Mouse (Mus musculus) intestine, embryonic 16.5 days (tissue): ENCODE measurements around the gene Gabarap. TPM values are rescaled to one million over a fixed set of nuclear protein-coding genes. Genes with fewer than 3 reads are reported as not detected.

Source experiments
- ATAC-seq: fragments of 200-750 bp; cut with Nextera tagmentation; 2 replicates; pipeline ENCODE4 v1.8.0; 2017; ENCODE audit warnings: moderate TSS enrichment, moderate library complexity
- H3K27ac ChIP-seq: fragments of 300-500 bp; sonication (generic); 2 replicates; pipeline ENCODE4 v1.5.1; 2014; ENCODE audit warnings: mild to moderate bottlenecking, low read length
- H3K27me3 ChIP-seq: fragments of 300-500 bp; sonication (generic); replicated peaks from 2 replicates; pipeline ENCODE4 v1.6.1; 2014; ENCODE audit warnings: low read length, control low read depth, mixed read lengths; ENCODE audit not compliant: control insufficient read depth, insufficient read depth
- H3K36me3 ChIP-seq: fragments of 300-500 bp; sonication (generic); 2 replicates; pipeline ENCODE4 v1.6.1; 2014; ENCODE audit warnings: low read length, control low read depth; ENCODE audit not compliant: control insufficient read depth, insufficient read depth
- H3K4me1 ChIP-seq: fragments of 300-500 bp; sonication (generic); 2 replicates; pipeline ENCODE4 v1.6.1; 2014; ENCODE audit warnings: low read length, control low read depth, mixed read lengths; ENCODE audit not compliant: control insufficient read depth, insufficient read depth
- H3K4me2 ChIP-seq: fragments of 300-500 bp; sonication (generic); 2 replicates; pipeline ENCODE4 v1.6.1; 2014; ENCODE audit warnings: low read depth, low read length, control low read depth
- H3K4me3 ChIP-seq: fragments of 300-500 bp; sonication (generic); 2 replicates; pipeline ENCODE4 v1.5.1; 2014; ENCODE audit warnings: mild to moderate bottlenecking, low read length
- H3K9ac ChIP-seq: fragments of 300-500 bp; sonication (generic); 2 replicates; pipeline ENCODE4 v1.6.1; 2014; ENCODE audit warnings: low read depth, low read length
- H3K9me3 ChIP-seq: fragments of 300-500 bp; sonication (generic); 2 replicates; pipeline ENCODE4 v1.6.1; 2016; ENCODE audit warnings: low read length, control low read depth; ENCODE audit not compliant: control insufficient read depth
- WGBS: fragments of 180-500 bp; shearing (Covaris S2); extraction: QIAGEN DNeasy Blood & Tissue Kit; methylation state at CpG from one replicate; pipeline ENCODE4 v1.1.7; 2014; 5-methylcytosine and 5-hydroxymethylcytosine counted together
- microRNA counts: library from miRNA; unstranded; fragments of <30 nt; microRNA quantifications from one replicate; lab custom pipeline; 2016
- microRNA-seq: library from miRNA; unstranded; fragments of <30 nt; microRNA quantifications from one replicate; pipeline ENCODE4, GENCODE M21; 2016
- polyA plus RNA-seq: library from polyadenylated mRNA; unstranded; fragments of >200 nt; fragmentation: Nextera tagmentation; extraction: Ambion mirVana; gene quantifications from 2 replicates; pipeline ENCODE4 v1.2.1, GENCODE M21; 2015

Gene Gabarap
- polyA plus RNA-seq, 1 experiment from 2014 or later = 639 TPM

DNA sequence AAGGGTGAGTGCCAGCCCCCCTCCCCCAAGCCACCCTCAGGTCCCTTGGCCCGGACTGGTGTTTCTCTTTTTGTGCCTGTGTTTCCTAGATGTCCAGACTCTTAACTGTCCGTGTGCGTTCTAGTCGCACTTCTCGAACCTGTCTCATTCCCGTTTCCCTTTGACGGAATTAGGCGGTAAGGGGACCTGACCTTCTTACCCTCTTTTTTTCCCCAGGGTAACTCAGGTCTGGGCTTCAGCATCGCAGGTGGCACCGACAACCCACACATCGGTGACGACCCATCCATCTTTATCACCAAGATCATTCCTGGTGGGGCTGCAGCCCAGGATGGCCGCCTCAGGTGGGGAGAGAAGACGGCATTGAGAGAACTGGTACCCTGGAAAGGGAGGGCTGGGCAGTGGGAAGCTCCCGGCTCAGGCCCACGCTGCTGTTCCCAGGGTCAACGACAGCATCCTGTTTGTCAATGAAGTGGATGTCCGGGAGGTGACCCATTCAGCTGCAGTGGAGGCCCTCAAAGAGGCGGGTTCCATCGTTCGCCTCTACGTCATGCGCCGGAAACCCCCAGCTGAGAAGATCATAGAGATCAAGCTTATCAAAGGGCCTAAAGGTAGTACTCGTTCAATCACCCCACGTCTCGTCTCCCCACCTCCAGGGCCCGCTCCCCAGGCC lies 39.8 kb downstream of the Gabarap start:
- no peak for ATAC-seq
- Histone ChIP-seq H3K36me3 (0 out of 2 replicates have a peak, but pooled peaks cover 7% of the 10 kb centered on the region), H3K9ac (no peak overlapping the region), H3K27me3 (no peaks in the 10 kb centered on the region), H3K4me3 (no peak overlapping the region), H3K27ac (no peak overlapping the region), H3K9me3 (no peaks in the 10 kb centered on the region), H3K4me2 (no peak overlapping the region), H3K4me1 (peaks cover 35% of the 10 kb centered on the region)
- 89% methylated on average over 28 of the region's 28 CpGs for WGBS

DNA sequence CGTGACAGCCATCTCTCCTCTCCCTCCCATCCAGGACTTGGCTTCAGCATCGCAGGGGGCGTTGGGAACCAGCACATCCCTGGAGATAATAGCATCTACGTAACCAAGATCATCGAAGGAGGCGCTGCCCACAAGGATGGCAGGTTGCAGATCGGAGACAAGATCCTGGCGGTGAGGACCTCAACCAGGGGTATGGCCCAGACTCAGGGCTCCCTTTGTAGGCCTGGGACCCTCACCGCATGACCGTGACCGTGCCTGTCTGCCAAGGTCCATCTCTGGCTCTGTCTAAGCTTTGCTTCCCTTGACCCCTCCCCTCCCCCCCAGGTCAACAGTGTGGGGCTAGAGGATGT lies 40.4 kb downstream of the Gabarap start:
- Histone ChIP-seq H3K4me2 (no peak overlapping the region), H3K4me3 (no peak overlapping the region), H3K27me3 (no peaks in the 10 kb centered on the region), H3K9me3 (no peaks in the 10 kb centered on the region), H3K4me1 (peaks cover 30% of the 10 kb centered on the region), H3K27ac (no peak overlapping the region), H3K36me3 (0 out of 2 replicates have a peak, but pooled peaks cover 7% of the 10 kb centered on the region), H3K9ac (no peak overlapping the region)
- 97% methylated on average over 11 of the region's 11 CpGs for WGBS
- no peak for ATAC-seq

DNA sequence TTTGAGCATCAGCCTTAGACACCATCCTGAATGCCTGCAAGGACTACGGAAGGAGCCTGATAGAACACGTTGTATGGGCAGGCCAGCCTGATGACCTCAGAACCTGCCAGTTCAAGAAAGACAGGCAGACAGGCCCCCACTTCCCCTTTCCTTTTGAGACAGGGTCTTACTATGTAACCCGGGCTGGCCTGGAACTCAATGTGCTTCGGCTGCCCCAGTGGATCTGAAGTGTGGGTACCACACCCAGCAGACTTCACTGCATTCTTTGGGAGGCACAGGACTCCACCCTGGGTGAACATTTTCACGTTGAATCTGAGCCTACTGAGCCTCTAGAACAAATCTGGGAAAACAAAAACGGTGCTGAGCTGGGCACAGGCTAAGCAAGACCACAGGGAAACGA lies 47.2 kb downstream of the Gabarap start:
- no peaks in the 10 kb centered on the region for H3K4me1 ChIP-seq
- no peak overlapping the region for H3K27ac ChIP-seq
- H3K4me3 ChIP-seq = no peak overlapping the region
- no peaks in the 10 kb centered on the region for H3K27me3 ChIP-seq
- 75% methylated on average over 7 of the region's 7 CpGs for WGBS
- H3K36me3 ChIP-seq = no peaks in the 10 kb centered on the region
- no peak for ATAC-seq
- no peak overlapping the region for H3K9ac ChIP-seq
- H3K9me3 ChIP-seq = no peaks in the 10 kb centered on the region
- no peak overlapping the region for H3K4me2 ChIP-seq

DNA sequence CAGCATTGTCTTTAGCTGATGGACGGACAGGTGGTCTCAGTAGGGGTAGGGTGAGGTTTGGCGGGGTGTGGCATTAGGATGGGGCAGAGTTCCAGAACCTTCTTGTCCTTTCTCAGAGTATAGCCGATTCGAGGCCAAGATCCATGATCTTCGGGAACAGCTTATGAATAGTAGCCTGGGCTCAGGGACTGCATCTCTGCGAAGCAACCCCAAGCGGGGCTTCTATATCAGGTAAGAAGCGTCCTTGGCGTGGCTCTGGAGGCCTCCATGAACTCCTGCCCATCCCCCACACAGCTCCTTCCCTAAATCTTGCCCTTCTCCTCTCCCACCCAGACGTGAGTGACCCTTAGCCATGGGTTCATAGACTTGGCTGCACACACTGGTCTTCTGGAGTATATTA lies 48.7 kb downstream of the Gabarap start:
- Histone ChIP-seq H3K27me3 (no peaks in the 10 kb centered on the region), H3K36me3 (no peaks in the 10 kb centered on the region), H3K27ac (no peak overlapping the region), H3K9ac (no peak overlapping the region), H3K4me2 (no peak overlapping the region), H3K9me3 (no peaks in the 10 kb centered on the region), H3K4me3 (no peak overlapping the region), H3K4me1 (no peaks in the 10 kb centered on the region)
- 92% methylated on average over 10 of the region's 10 CpGs for WGBS
- ATAC-seq = no peak

DNA sequence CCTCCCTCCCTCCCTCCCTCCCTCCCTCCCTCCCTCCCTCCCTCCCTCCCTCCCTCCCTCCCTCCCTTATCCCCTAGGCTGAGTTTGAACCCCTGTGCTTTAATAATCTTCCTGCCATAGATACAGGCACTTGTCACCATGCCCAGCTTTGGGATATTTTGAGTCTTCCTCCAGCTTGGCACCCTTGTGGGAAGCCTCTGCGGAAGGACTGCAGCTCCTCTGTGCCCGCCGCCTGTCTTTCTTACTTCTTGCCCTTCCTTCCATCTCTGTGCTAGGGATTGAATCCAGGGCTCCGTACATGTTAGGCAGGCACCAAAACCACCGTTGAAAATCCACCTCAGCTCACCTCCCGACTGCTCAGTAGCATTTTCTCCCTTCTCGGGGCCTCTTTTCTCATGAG lies 49.2 kb downstream of the Gabarap start:
- H3K9ac ChIP-seq = no peak overlapping the region
- 87% methylated on average over 7 of the region's 7 CpGs for WGBS
- H3K4me1 ChIP-seq = no peaks in the 10 kb centered on the region
- no peak overlapping the region for H3K4me2 ChIP-seq
- no peaks in the 10 kb centered on the region for H3K36me3 ChIP-seq
- H3K27me3 ChIP-seq = no peaks in the 10 kb centered on the region
- no peak overlapping the region for H3K27ac ChIP-seq
- no peak for ATAC-seq
- H3K9me3 ChIP-seq = no peaks in the 10 kb centered on the region
- H3K4me3 ChIP-seq = no peak overlapping the region

DNA sequence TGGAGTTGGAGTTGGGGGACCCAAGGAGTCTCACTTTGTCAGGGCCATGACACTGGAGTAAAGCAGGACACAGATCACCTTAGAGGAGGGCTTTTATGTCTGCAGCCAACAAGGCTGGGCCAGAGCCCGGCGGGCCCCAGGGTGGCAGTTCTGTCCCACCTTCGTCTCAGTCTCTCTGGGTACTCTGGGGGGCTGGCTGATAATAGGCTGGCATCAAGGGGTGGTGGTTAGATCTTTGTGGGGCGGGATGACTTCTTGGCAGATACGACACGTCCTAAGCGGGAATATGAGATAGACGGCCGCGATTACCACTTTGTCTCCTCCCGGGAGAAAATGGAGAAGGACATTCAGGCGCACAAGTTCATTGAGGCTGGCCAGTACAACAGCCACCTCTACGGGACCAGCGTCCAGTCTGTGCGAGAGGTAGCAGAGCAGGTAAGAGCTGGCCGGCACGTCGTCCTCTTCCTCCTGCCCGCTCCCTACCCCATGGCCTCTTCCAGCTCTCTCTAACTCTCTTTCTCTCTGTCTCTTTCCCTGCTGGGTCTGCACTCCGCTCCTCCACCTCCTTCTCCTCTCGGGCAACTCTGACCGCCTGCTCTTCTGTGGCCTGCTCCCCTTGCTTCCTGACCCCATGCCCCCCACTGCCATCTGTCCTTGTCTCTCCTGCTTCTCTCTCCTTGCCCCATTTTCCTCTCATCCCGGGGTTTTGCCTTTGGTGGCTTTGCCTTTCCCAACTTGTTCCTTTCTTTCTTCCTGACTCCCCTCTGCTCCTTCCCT lies 51.6 kb downstream of the Gabarap start:
- Histone ChIP-seq H3K9me3 (no peaks in the 10 kb centered on the region), H3K9ac (no peak overlapping the region), H3K4me2 (no peak overlapping the region), H3K27ac (no peak overlapping the region), H3K36me3 (no peaks in the 10 kb centered on the region), H3K4me1 (no peaks in the 10 kb centered on the region), H3K27me3 (no peaks in the 10 kb centered on the region), H3K4me3 (no peak overlapping the region)
- 89% methylated on average over 23 of the region's 23 CpGs for WGBS
- no peak for ATAC-seq

DNA sequence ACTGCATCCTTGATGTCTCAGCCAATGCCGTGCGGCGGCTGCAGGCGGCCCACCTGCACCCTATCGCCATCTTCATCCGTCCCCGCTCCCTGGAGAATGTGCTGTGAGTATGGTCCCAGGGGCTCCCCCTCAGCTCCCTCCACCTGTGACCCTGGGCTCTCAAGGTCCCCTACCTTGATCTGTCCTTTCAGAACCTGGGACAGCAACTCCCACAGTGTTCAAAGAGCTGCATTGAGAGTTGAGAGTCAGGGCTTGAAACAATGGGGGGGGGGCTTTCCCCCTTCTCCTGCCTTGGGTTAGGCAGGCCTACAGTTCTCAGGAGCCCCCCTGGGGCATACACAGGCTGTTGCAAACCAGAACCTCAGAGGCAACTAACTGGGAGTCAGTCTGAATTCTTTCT lies 52.7 kb downstream of the Gabarap start:
- 82% methylated on average over 7 of the region's 7 CpGs for WGBS
- Histone ChIP-seq H3K27ac (no peak overlapping the region), H3K9ac (no peak overlapping the region), H3K36me3 (no peaks in the 10 kb centered on the region), H3K27me3 (no peaks in the 10 kb centered on the region), H3K9me3 (no peaks in the 10 kb centered on the region), H3K4me3 (no peak overlapping the region), H3K4me1 (no peaks in the 10 kb centered on the region), H3K4me2 (no peak overlapping the region)
- ATAC-seq = no peak

MicroRNA genes within 50 kb of the gene (microRNA counts, 519-probe panel; counts per million panel counts)
- 35.7 counts per million for microRNA mmu-miR-324-3p (lab: Ali Mortazavi, UCI)
- 2,796 counts per million, percentile 70 among the panel's probes with 10 or more counts for microRNA mmu-miR-324-5p (lab: Ali Mortazavi, UCI)

Small RNAs within 50 kb of the gene (microRNA-seq; reads per million reads assigned to microRNA genes)
- gene Gm44349 (not detected), gene Mir324 (2,632 reads per million, percentile 82 among the genes with 10 or more reads in this experiment)

Other genes with a start within 250 kb of the Gabarap start
- 14.8 and 16.8 TPM in 2 replicates for gene Polr2a, start 232.5 kb upstream of the Gabarap start, polyA plus RNA-seq
- gene Slc35g3, start 229.2 kb upstream of the Gabarap start, polyA plus RNA-seq = 0.13 and 0.16 TPM in 2 replicates
- 2.3 and 2.4 TPM in 2 replicates for gene Zbtb4, start 225.2 kb upstream of the Gabarap start, polyA plus RNA-seq
- gene Chrnb1, start 195.2 kb upstream of the Gabarap start, polyA plus RNA-seq = 3.9 and 4.7 TPM in 2 replicates
- gene Fgf11, start 189.3 kb upstream of the Gabarap start, polyA plus RNA-seq = 1.3 and 1.4 TPM in 2 replicates
- gene Tmem102, start 185.5 kb upstream of the Gabarap start, polyA plus RNA-seq = 34.6 and 42.7 TPM in 2 replicates
- not detected in 2 replicates for gene Gm39566, start 175.8 kb upstream of the Gabarap start, polyA plus RNA-seq
- gene Spem2, start 172.7 kb upstream of the Gabarap start, polyA plus RNA-seq = not detected in 2 replicates
- gene Spem1, start 169.0 kb upstream of the Gabarap start, polyA plus RNA-seq = 0.22 TPM in 1 of 2 replicates, not detected in the other
- 3.4 and 4.1 TPM in 2 replicates for gene Nlgn2, start 153.4 kb upstream of the Gabarap start, polyA plus RNA-seq
- 470 and 476 TPM in 2 replicates for gene Tmem256, start 152.6 kb upstream of the Gabarap start, polyA plus RNA-seq
- gene Plscr3, start 144.8 kb upstream of the Gabarap start, polyA plus RNA-seq = 73.0 and 75.2 TPM in 2 replicates
- gene Tnk1, start 132.4 kb upstream of the Gabarap start, polyA plus RNA-seq = 20.5 and 23.5 TPM in 2 replicates
- gene Tmem95, start 113.1 kb upstream of the Gabarap start, polyA plus RNA-seq = not detected in 2 replicates
- 5.5 and 6.2 TPM in 2 replicates for gene Kctd11, start 109.7 kb upstream of the Gabarap start, polyA plus RNA-seq
- 4.2 and 5.2 TPM in 2 replicates for gene Acap1, start 95.6 kb upstream of the Gabarap start, polyA plus RNA-seq
- gene 2810408A11Rik, start 90.2 kb upstream of the Gabarap start, polyA plus RNA-seq = 4.7 and 5.4 TPM in 2 replicates
- gene Neurl4, start 90.1 kb upstream of the Gabarap start, polyA plus RNA-seq = 7.1 and 10.1 TPM in 2 replicates
- gene Gps2, start 77.3 kb upstream of the Gabarap start, polyA plus RNA-seq = 60.0 and 63.8 TPM in 2 replicates
- 1,478 and 1,683 TPM in 2 replicates for gene Eif5a, start 69.2 kb upstream of the Gabarap start, polyA plus RNA-seq
- 1.3 and 2.1 TPM in 2 replicates for gene Ybx2, start 55.3 kb upstream of the Gabarap start, polyA plus RNA-seq
- 21.5 and 22.6 TPM in 2 replicates for gene Slc2a4, start 43.0 kb upstream of the Gabarap start, polyA plus RNA-seq
- gene Cldn7, start 26.4 kb upstream of the Gabarap start, polyA plus RNA-seq = 1,377 and 1,415 TPM in 2 replicates
- 20.7 and 20.9 TPM in 2 replicates for gene Ctdnep1, start 10.0 kb upstream of the Gabarap start, polyA plus RNA-seq
- gene Elp5, start 8.6 kb upstream of the Gabarap start, polyA plus RNA-seq = 92.6 and 106 TPM in 2 replicates
- 49.7 and 53.1 TPM in 2 replicates for gene Phf23, start 4.6 kb downstream of the Gabarap start, polyA plus RNA-seq
- gene Dvl2, start 9.5 kb downstream of the Gabarap start, polyA plus RNA-seq = 23.8 and 26.0 TPM in 2 replicates
- 172 and 189 TPM in 2 replicates for gene Acadvl, start 24.3 kb downstream of the Gabarap start, polyA plus RNA-seq
- 5.1 and 6.1 TPM in 2 replicates for gene Dlg4, start 25.8 kb downstream of the Gabarap start, polyA plus RNA-seq
- gene Asgr1, start 62.9 kb downstream of the Gabarap start, polyA plus RNA-seq = 0.17 and 0.31 TPM in 2 replicates
- gene Asgr2, start 101.5 kb downstream of the Gabarap start, polyA plus RNA-seq = 0.44 and 0.57 TPM in 2 replicates
- 0.56 and 0.66 TPM in 2 replicates for gene Mgl2, start 139.2 kb downstream of the Gabarap start, polyA plus RNA-seq
- gene Clec10a, start 165.1 kb downstream of the Gabarap start, polyA plus RNA-seq = 0.99 and 1.7 TPM in 2 replicates
- 2.7 TPM in 2 replicates for gene Slc16a11, start 221.6 kb downstream of the Gabarap start, polyA plus RNA-seq
- gene Slc16a13, start 229.9 kb downstream of the Gabarap start, polyA plus RNA-seq = 15.9 and 18.0 TPM in 2 replicates
- 10.3 and 10.4 TPM in 2 replicates for gene Bcl6b, start 238.7 kb downstream of the Gabarap start, polyA plus RNA-seq
- 118 and 129 TPM in 2 replicates for gene 0610010K14Rik, start 246.8 kb downstream of the Gabarap start, polyA plus RNA-seq
- gene Gm21988, start 248.7 kb downstream of the Gabarap start, polyA plus RNA-seq = 9.9 and 10.7 TPM in 2 replicates
- gene Rnasek, start 248.7 kb downstream of the Gabarap start, polyA plus RNA-seq = 269 and 308 TPM in 2 replicates